Comparison of ENCODE assay signal across 22 mouse cellular contexts in genomic region chr2:174878979-174879378, GRCm38 (mm10).
DNase-seq lines count a peak whose midpoint lies in the region; ATAC-seq and TF ChIP-seq lines count a peak whose summit lies in the region.
"Had no signal": no experiment of that assay in that cellular context is flagged by ENCODE, and none has a peak within 500 bp of the region (broad histone marks: within the 10 kb centered on the region; RNA-seq: fewer than 3 reads in every experiment).

No protein-coding gene starts in this region.

- H3K36me3 ChIP-seq in intestine, embryonic 14.5 days (ENCODE audit: control insufficient read depth, insufficient read depth, low read length): no peaks in the 10 kb centered on the region
- no peaks in the 10 kb centered on the region for H3K36me3 ChIP-seq in intestine, postnatal 0 days (ENCODE audit: control insufficient read depth, insufficient read depth)
- no peaks in the 10 kb centered on the region for H3K36me3 ChIP-seq in kidney, postnatal 0 days (ENCODE audit: insufficient read depth, low read length)
- no peaks in the 10 kb centered on the region for H3K36me3 ChIP-seq in embryonic facial prominence, embryonic 10.5 days (replicated peaks)
- H3K36me3 ChIP-seq in hindbrain, embryonic 14.5 days (replicated peaks; ENCODE audit: control insufficient read depth, insufficient read depth): no peaks in the 10 kb centered on the region
- H3K36me3 ChIP-seq: embryonic facial prominence, embryonic 13.5 days; forebrain, embryonic 12.5 days; heart, embryonic 15.5 days; hindbrain, embryonic 13.5 days had no signal

- 0 out of 2 replicates have a peak, but pooled peaks have one; percentile 47 for ATAC-seq in intestine, embryonic 14.5 days (replicated peaks; ENCODE audit: low FRiP score, low TSS enrichment, low read depth)
- no peak for ATAC-seq in intestine, postnatal 0 days
- no peak for ATAC-seq in kidney, postnatal 0 days (replicated peaks; ENCODE audit: low FRiP score, low read depth)
- ATAC-seq in hindbrain, embryonic 14.5 days (ENCODE audit: low FRiP score): no peak
- ATAC-seq: activated CD4-positive, CD25-positive, alpha-beta regulatory T cell, adult 4 months; forebrain, embryonic 16.5 days; Patski had no signal

- no peak for DNase-seq in intestine, embryonic 14.5 days (ENCODE audit: low spot score)
- DNase-seq in kidney, postnatal 0 days (ENCODE audit: low spot score): peak; percentile 45
- no peak for DNase-seq in kidney, postnatal 14 days
- DNase-seq in embryonic facial prominence, embryonic 10.5 days (ENCODE audit: low spot score): no peak
- peak; percentile 48 for DNase-seq in yolk sac, embryonic 10.5 days (ENCODE audit: low spot score)
- DNase-seq in hindbrain, embryonic 14.5 days (ENCODE audit: low spot score): no peak
- DNase-seq: adrenal gland, postnatal 14 days; cerebellum, adult 18-20 months; cerebellum, adult 9-11 months; embryo, embryonic 11 days; gastrocnemius, postnatal 14 days; heart, adult 2 months; heart, postnatal 14 days had no signal

- H3K4me3 ChIP-seq in intestine, embryonic 14.5 days (ENCODE audit: low read depth, low read length): no peak overlapping the region
- no peak overlapping the region for H3K4me3 ChIP-seq in intestine, postnatal 0 days (ENCODE audit: low read depth, low read length)
- H3K4me3 ChIP-seq in kidney, postnatal 0 days (replicated peaks; ENCODE audit: low read depth, low read length): no peak overlapping the region
- no peak overlapping the region for H3K4me3 ChIP-seq in embryonic facial prominence, embryonic 10.5 days
- no peak overlapping the region for H3K4me3 ChIP-seq in hindbrain, embryonic 14.5 days (replicated peaks; ENCODE audit: low read length)
- H3K4me3 ChIP-seq: embryonic facial prominence, embryonic 13.5 days; forebrain, embryonic 12.5 days; heart, adult 2 months; heart, embryonic 15.5 days; hindbrain, embryonic 13.5 days had no signal

- 24% methylated on average over 4 of the region's 4 CpGs for WGBS in intestine, embryonic 14.5 days
- 38% methylated on average over 4 of the region's 4 CpGs for WGBS in intestine, postnatal 0 days
- WGBS in kidney, postnatal 0 days: 18% methylated on average over 4 of the region's 4 CpGs
- WGBS in embryonic facial prominence, embryonic 10.5 days: 44% methylated on average over 4 of the region's 4 CpGs
- WGBS in hindbrain, embryonic 14.5 days: 71% methylated on average over 4 of the region's 4 CpGs

- peak overlapping the region; percentile 44; the same call in 1 of the 2 replicates for H3K27ac ChIP-seq in intestine, embryonic 14.5 days (ENCODE audit: low read depth)
- H3K27ac ChIP-seq in intestine, postnatal 0 days (ENCODE audit: low read depth, low read length): no peak overlapping the region
- no peak overlapping the region for H3K27ac ChIP-seq in kidney, postnatal 0 days
- H3K27ac ChIP-seq in embryonic facial prominence, embryonic 10.5 days (replicated peaks): peak overlapping the region; percentile 52
- no peak overlapping the region for H3K27ac ChIP-seq in hindbrain, embryonic 14.5 days
- H3K27ac ChIP-seq: embryonic facial prominence, embryonic 13.5 days; forebrain, embryonic 12.5 days; heart, adult 2 months; heart, embryonic 15.5 days; hindbrain, embryonic 13.5 days had no signal

- H3K4me1 ChIP-seq in intestine, embryonic 14.5 days (replicated peaks; ENCODE audit: control insufficient read depth, insufficient read depth, low read length): peaks cover 18% of the 10 kb centered on the region; the same call in 1 of the 2 replicates
- H3K4me1 ChIP-seq in intestine, postnatal 0 days (replicated peaks; ENCODE audit: control insufficient read depth, insufficient read depth, low read length): 0 out of 2 replicates have a peak, but pooled peaks cover 2% of the 10 kb centered on the region
- no peaks in the 10 kb centered on the region for H3K4me1 ChIP-seq in kidney, postnatal 0 days (replicated peaks; ENCODE audit: insufficient read depth, low read length)
- H3K4me1 ChIP-seq in embryonic facial prominence, embryonic 10.5 days: peaks cover 65% of the 10 kb centered on the region
- no peaks in the 10 kb centered on the region for H3K4me1 ChIP-seq in hindbrain, embryonic 14.5 days (replicated peaks; ENCODE audit: control insufficient read depth, insufficient read depth, low read length)
- H3K4me1 ChIP-seq: forebrain, embryonic 12.5 days; heart, embryonic 15.5 days had no signal

- no peaks in the 10 kb centered on the region for H3K9me3 ChIP-seq in intestine, embryonic 14.5 days (ENCODE audit: control insufficient read depth, low read length)
- no peaks in the 10 kb centered on the region for H3K9me3 ChIP-seq in intestine, postnatal 0 days (ENCODE audit: control insufficient read depth)
- no peaks in the 10 kb centered on the region for H3K9me3 ChIP-seq in kidney, postnatal 0 days (replicated peaks; ENCODE audit: low read length)
- H3K9me3 ChIP-seq in embryonic facial prominence, embryonic 10.5 days: no peaks in the 10 kb centered on the region
- no peaks in the 10 kb centered on the region for H3K9me3 ChIP-seq in hindbrain, embryonic 14.5 days (ENCODE audit: control insufficient read depth, low read length)
- H3K9me3 ChIP-seq: embryonic facial prominence, embryonic 13.5 days; forebrain, embryonic 12.5 days; heart, embryonic 15.5 days; hindbrain, embryonic 13.5 days had no signal

- no peaks in the 10 kb centered on the region for H3K27me3 ChIP-seq in intestine, embryonic 14.5 days (replicated peaks; ENCODE audit: control insufficient read depth, insufficient read depth, low read length)
- no peaks in the 10 kb centered on the region for H3K27me3 ChIP-seq in intestine, postnatal 0 days (replicated peaks; ENCODE audit: control insufficient read depth, insufficient read depth, low read length)
- H3K27me3 ChIP-seq in kidney, postnatal 0 days (ENCODE audit: insufficient read depth, low read length): no peaks in the 10 kb centered on the region
- no peaks in the 10 kb centered on the region for H3K27me3 ChIP-seq in embryonic facial prominence, embryonic 10.5 days (replicated peaks; ENCODE audit: low read depth, poor library complexity, severe bottlenecking)
- no peaks in the 10 kb centered on the region for H3K27me3 ChIP-seq in hindbrain, embryonic 14.5 days (ENCODE audit: control insufficient read depth, insufficient read depth, low read length)
- H3K27me3 ChIP-seq: embryonic facial prominence, embryonic 13.5 days; forebrain, embryonic 12.5 days; heart, embryonic 15.5 days had no signal

- TF ChIP-seq CTCF in intestine, postnatal 0 days (IDR thresholded peaks at IDR 0.05; ENCODE audit: low read depth): no peak
- TF ChIP-seq CTCF in kidney, postnatal 0 days (IDR thresholded peaks at IDR 0.05; ENCODE audit: low read depth): no peak

- H3K9ac ChIP-seq in intestine, embryonic 14.5 days (ENCODE audit: low read length): no peak overlapping the region
- H3K9ac ChIP-seq in intestine, postnatal 0 days (ENCODE audit: low read depth, low read length): no peak overlapping the region
- H3K9ac ChIP-seq in kidney, postnatal 0 days (ENCODE audit: low read depth, low read length): no peak overlapping the region
- H3K9ac ChIP-seq in hindbrain, embryonic 14.5 days: no peak overlapping the region
- H3K9ac ChIP-seq: embryonic facial prominence, embryonic 13.5 days; forebrain, embryonic 12.5 days; heart, embryonic 15.5 days; hindbrain, embryonic 13.5 days had no signal

- no peak overlapping the region for H3K4me2 ChIP-seq in intestine, embryonic 14.5 days (ENCODE audit: low read length)
- no peak overlapping the region for H3K4me2 ChIP-seq in intestine, postnatal 0 days (replicated peaks; ENCODE audit: low read depth)
- no peak overlapping the region for H3K4me2 ChIP-seq in kidney, postnatal 0 days (ENCODE audit: low read length)
- H3K4me2 ChIP-seq in hindbrain, embryonic 14.5 days (replicated peaks): no peak overlapping the region
- H3K4me2 ChIP-seq: embryonic facial prominence, embryonic 13.5 days; forebrain, embryonic 12.5 days; heart, embryonic 11.5 days; heart, embryonic 15.5 days; hindbrain, embryonic 13.5 days had no signal

Comparison
In these comparisons a context has a peak if more than half of its experiments do, and no peak if none do; other contexts are left out.
1. DNase-seq: peak in kidney, postnatal 0 days (single experiment) and yolk sac, embryonic 10.5 days (single experiment); none in intestine, embryonic 14.5 days (single experiment), kidney, postnatal 14 days (single experiment), embryonic facial prominence, embryonic 10.5 days (single experiment) and hindbrain, embryonic 14.5 days (single experiment).
2. H3K27ac ChIP-seq: peak in intestine, embryonic 14.5 days (single experiment) and embryonic facial prominence, embryonic 10.5 days (single experiment); none in intestine, postnatal 0 days (single experiment), kidney, postnatal 0 days (single experiment) and hindbrain, embryonic 14.5 days (single experiment).